Mouse (Mus musculus): ENCODE measurements around the gene Pip5k1a.

DNA sequence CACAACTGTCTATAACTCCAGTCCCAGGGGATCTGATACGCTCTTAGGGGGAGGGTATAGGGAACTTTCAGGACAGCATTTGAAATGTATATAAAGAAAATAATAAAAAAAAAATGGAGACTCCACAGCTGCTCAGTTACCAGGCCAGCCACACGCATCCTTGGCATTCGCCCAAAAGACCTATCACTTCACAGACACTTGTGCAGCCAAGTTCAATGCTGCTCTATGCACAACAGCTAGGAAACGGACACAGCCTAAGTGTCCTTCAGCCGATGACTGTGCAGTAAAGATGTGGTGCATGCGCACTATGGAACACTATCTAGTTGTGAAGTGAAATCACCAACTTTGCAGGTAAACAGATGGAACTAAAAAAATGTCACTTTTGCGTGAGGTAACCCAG is 50.5 kb downstream of the Pip5k1a start:
- no peak for TF ChIP-seq CTCF (IDR thresholded peaks at IDR 0.05; ENCODE audit: low read depth)
- TF ChIP-seq EP300 (IDR thresholded peaks at IDR 0.05; ENCODE audit: low read depth): no peak
